Mouse (Mus musculus) yolk sac, embryonic 10.5 days (tissue): ENCODE data around the gene Serpina9.

Experiments used
- DNase-seq: peaks from one replicate; pipeline ENCODE4 v3.0.0-alpha.2; 2017; ENCODE audit warnings: low spot score

Gene Serpina9

GRCm38 (mm10) chr12:104013620-104014019, at the start of gene Serpina9:
TSS of gene Serpina9 (minus strand) at chr12:104013755.
- DNase-seq: no peak

GRCm38 (mm10) chr12:104061862-104062261, 48.3 kb upstream of the Serpina9 start:
- no peak for DNase-seq

GRCm38 (mm10) chr12:104060126-104060525, 46.6 kb upstream of the Serpina9 start:
- no peak for DNase-seq

GRCm38 (mm10) chr12:104057531-104057930, 44.0 kb upstream of the Serpina9 start:
- no peak for DNase-seq

GRCm38 (mm10) chr12:104057050-104057449, 43.5 kb upstream of the Serpina9 start:
- no peak for DNase-seq

GRCm38 (mm10) chr12:104055755-104056154, 42.2 kb upstream of the Serpina9 start:
- no peak for DNase-seq

GRCm38 (mm10) chr12:104053995-104054394, 40.4 kb upstream of the Serpina9 start:
- DNase-seq: no peak

GRCm38 (mm10) chr12:104045713-104046112, 32.2 kb upstream of the Serpina9 start:
- DNase-seq: no peak

- no peak for DNase-seq
Measured at GRCm38 (mm10) chr12:104044343-104044742, 30.8 kb upstream of the Serpina9 start, which contains the start of gene Serpina12. TSS of gene Serpina12 (minus strand) at chr12:104044443.

- no peak for DNase-seq
Measured at GRCm38 (mm10) chr12:104042753-104043152, 29.2 kb upstream of the Serpina9 start.

- DNase-seq: no peak
Measured at GRCm38 (mm10) chr12:104041401-104041800, 27.8 kb upstream of the Serpina9 start.

- no peak for DNase-seq
Measured at GRCm38 (mm10) chr12:104038181-104038580, 24.6 kb upstream of the Serpina9 start.

- no peak for DNase-seq
Measured at GRCm38 (mm10) chr12:104033752-104034151, 20.2 kb upstream of the Serpina9 start.

GRCm38 (mm10) chr12:104029986-104030385, 16.4 kb upstream of the Serpina9 start:
- peak; percentile 17 for DNase-seq

- DNase-seq: no peak
Measured at GRCm38 (mm10) chr12:104015280-104015679, 1.7 kb upstream of the Serpina9 start.

- no peak for DNase-seq
Measured at GRCm38 (mm10) chr12:104004689-104005088, 8.9 kb downstream of the Serpina9 start.

GRCm38 (mm10) chr12:104003238-104003612, 10.3 kb downstream of the Serpina9 start:
- no peak for DNase-seq

GRCm38 (mm10) chr12:104002569-104003237, 10.9 kb downstream of the Serpina9 start:
- DNase-seq: no peak

- no peak for DNase-seq
Measured at GRCm38 (mm10) chr12:104000594-104000993, 13.0 kb downstream of the Serpina9 start.

GRCm38 (mm10) chr12:103999611-104000010, 13.9 kb downstream of the Serpina9 start:
- DNase-seq: no peak

GRCm38 (mm10) chr12:103996513-103996912, 17.0 kb downstream of the Serpina9 start:
- DNase-seq: no peak

GRCm38 (mm10) chr12:103995292-103996072, 18.1 kb downstream of the Serpina9 start:
- no peak for DNase-seq

GRCm38 (mm10) chr12:103992945-103993344, 20.6 kb downstream of the Serpina9 start:
- DNase-seq: no peak
